Mouse (Mus musculus) liver, postnatal 0 days (tissue): ENCODE measurements around the gene Spns1. TPM values are rescaled to one million over a fixed set of nuclear protein-coding genes. Genes with fewer than 3 reads are reported as not detected.
"Not testable (repeated sequence)": the region's sequence is repeated elsewhere in the genome, so short reads cannot be mapped to it uniquely, and the experiment has no call there.

Experiments
- ATAC-seq: fragments of 200-750 bp; cut with Nextera tagmentation; 2 replicates; pipeline ENCODE4 v1.8.0; 2017; ENCODE audit warnings: mild to moderate bottlenecking, moderate library complexity
- DNase-seq: peaks from one replicate; pipeline ENCODE4 v3.0.0-alpha.2; 2016
- H3K27ac ChIP-seq: fragments of 300-500 bp; sonication (generic); 2 replicates; pipeline ENCODE4 v1.5.1; 2014; ENCODE audit warnings: antibody characterized with exemption, moderate library complexity, mild to moderate bottlenecking, low read depth
- H3K27me3 ChIP-seq: fragments of 300-500 bp; sonication (generic); 2 replicates; pipeline ENCODE4 v1.6.1; 2014; ENCODE audit warnings: low read length, control low read depth, mixed read lengths; ENCODE audit not compliant: insufficient read depth
- H3K36me3 ChIP-seq: fragments of 300-500 bp; sonication (generic); replicated peaks from 2 replicates; pipeline ENCODE4 v1.6.1; 2014; ENCODE audit warnings: mild to moderate bottlenecking, control low read depth, low read length, moderate library complexity, mixed read lengths; ENCODE audit not compliant: insufficient read depth
- H3K4me1 ChIP-seq: fragments of 300-500 bp; sonication (generic); 2 replicates; pipeline ENCODE4 v1.6.1; 2014; ENCODE audit warnings: antibody characterized with exemption, mild to moderate bottlenecking, control low read depth; ENCODE audit not compliant: insufficient read depth
- H3K4me2 ChIP-seq: fragments of 300-500 bp; sonication (generic); 2 replicates; pipeline ENCODE4 v1.6.1; 2014; ENCODE audit warnings: low read depth, mild to moderate bottlenecking, low read length, moderate library complexity, mixed read lengths
- H3K4me3 ChIP-seq: fragments of 300-500 bp; sonication (generic); 2 replicates; pipeline ENCODE4 v1.5.1; 2014; ENCODE audit warnings: low read depth, low read length
- H3K9ac ChIP-seq: fragments of 300-500 bp; sonication (generic); replicated peaks from 2 replicates; pipeline ENCODE4 v1.6.1; 2014; ENCODE audit warnings: mild to moderate bottlenecking, moderate library complexity
- H3K9me3 ChIP-seq: fragments of 300-500 bp; sonication (generic); 2 replicates; pipeline ENCODE4 v1.6.1; 2016; ENCODE audit warnings: mild to moderate bottlenecking, control low read depth, low read length, mixed read lengths
- CTCF ChIP-seq: sonication (generic); IDR thresholded peaks from 2 replicates; pipeline ENCODE4 v1.5.1; 2016; ENCODE audit warnings: antibody characterized with exemption, low read depth
- EP300 ChIP-seq: IDR thresholded peaks from 2 replicates; pipeline ENCODE4 v1.6.1; 2016; ENCODE audit warnings: antibody characterized with exemption, low read depth, mild to moderate bottlenecking
- WGBS: fragments of 180-500 bp; shearing (Covaris S2); extraction: QIAGEN DNeasy Blood & Tissue Kit; methylation state at CpG from one replicate; pipeline ENCODE4 v1.1.7; 2014; ENCODE audit not compliant: insufficient replicate concordance; 5-methylcytosine and 5-hydroxymethylcytosine counted together
- polyA plus RNA-seq: library from polyadenylated mRNA; unstranded; fragments of >200 nt; fragmentation: Nextera tagmentation; extraction: Ambion mirVana; gene quantifications from 2 replicates; pipeline ENCODE4 v1.2.1, GENCODE M21; 2015

The Spns1 gene
- polyA plus RNA-seq, 1 experiment from 2014 or later = 18.6 TPM

- 37% methylated on average over 6 of the region's 6 CpGs for WGBS
- H3K4me3 ChIP-seq = peak overlapping the region; percentile 99; the same call in 1 of the 2 replicates
- H3K27ac ChIP-seq = peak overlapping the region; percentile 17
Measured at GRCm38 (mm10) chr7:126397221-126397620, 20.0 kb upstream of the Spns1 start.

GRCm38 (mm10) chr7:126396298-126397119 lies 19.3 kb upstream of the Spns1 start, which contains the start of gene Nfatc2ip:
Gene Nfatc2ip (minus strand): TSS chr7:126396737.
- Histone ChIP-seq H3K27ac (peak within 1 kb of the TSS; percentile 78), H3K36me3 (no peaks in the 10 kb centered on the region; the same call in 1 of the 2 replicates), H3K9ac (peak within 1 kb of the TSS; percentile 94), H3K4me3 (peak within 1 kb of the TSS; percentile 99), H3K4me1 (no peaks in the 10 kb centered on the region), H3K9me3 (no peaks in the 10 kb centered on the region), H3K4me2 (peak within 1 kb of the TSS; percentile 98), H3K27me3 (no peaks in the 10 kb centered on the region)
- WGBS = under 1% methylated on average over 58 of the region's 59 CpGs
- DNase-seq (peak; percentile 95), ATAC-seq (peak; percentile 99)
- TF ChIP-seq CTCF (no peak), EP300 (peak; percentile 68; the same call in 1 of the 2 replicates)

More at GRCm38 (mm10) chr7:126397221-126397620, 20.0 kb upstream of the Spns1 start:
- DNase-seq (no peak), ATAC-seq (no peak)
- TF ChIP-seq CTCF (no peak), EP300 (no peak)
- 0 out of 2 replicates have a peak overlapping the region, but pooled peaks have one; percentile 10 for H3K9ac ChIP-seq
- H3K4me2 ChIP-seq = peak overlapping the region; percentile 52
- H3K9me3 ChIP-seq = no peaks in the 10 kb centered on the region
- H3K4me1 ChIP-seq = no peaks in the 10 kb centered on the region
- H3K27me3 ChIP-seq = no peaks in the 10 kb centered on the region
- H3K36me3 ChIP-seq = no peaks in the 10 kb centered on the region; the same call in 1 of the 2 replicates

- WGBS = 87% methylated on average over 7 of the region's 7 CpGs
Measured at GRCm38 (mm10) chr7:126392086-126392884, 15.0 kb upstream of the Spns1 start.

GRCm38 (mm10) chr7:126388185-126388584 lies 10.9 kb upstream of the Spns1 start:
- Histone ChIP-seq H3K27ac (no peak overlapping the region), H3K4me3 (no peak overlapping the region), H3K4me2 (no peak overlapping the region), H3K27me3 (no peaks in the 10 kb centered on the region), H3K4me1 (no peaks in the 10 kb centered on the region), H3K9ac (no peak overlapping the region), H3K9me3 (no peaks in the 10 kb centered on the region), H3K36me3 (peaks cover 50% of the 10 kb centered on the region)
- WGBS = 96% methylated on average over 1 of the region's 1 CpGs
- no peak for TF ChIP-seq EP300
- TF ChIP-seq CTCF = no peak
- ATAC-seq (no peak), DNase-seq (no peak)

More at GRCm38 (mm10) chr7:126392086-126392884, 15.0 kb upstream of the Spns1 start:
- not testable (repeated sequence) for H3K9ac ChIP-seq, H3K27me3 ChIP-seq, H3K4me2 ChIP-seq, H3K4me1 ChIP-seq, H3K4me3 ChIP-seq, H3K27ac ChIP-seq, ATAC-seq, DNase-seq, H3K9me3 ChIP-seq
- peaks cover 29% of the 10 kb centered on the region for H3K36me3 ChIP-seq

GRCm38 (mm10) chr7:126383565-126383964 lies 6.3 kb upstream of the Spns1 start:
- no peaks in the 10 kb centered on the region for H3K4me1 ChIP-seq
- no peak for ATAC-seq
- WGBS = 68% methylated on average over 5 of the region's 5 CpGs

GRCm38 (mm10) chr7:126376903-126377277 lies 360 bp downstream of the Spns1 start:
- peaks cover 21% of the 10 kb centered on the region for H3K4me1 ChIP-seq
- peak; percentile 44 for ATAC-seq
- peak overlapping the region; percentile 66 for H3K4me3 ChIP-seq
- peak overlapping the region; percentile 49 for H3K27ac ChIP-seq
- no peak for DNase-seq
- TF ChIP-seq EP300 (no peak), CTCF (no peak)
- peaks cover 15% of the 10 kb centered on the region for H3K36me3 ChIP-seq
- no peaks in the 10 kb centered on the region for H3K27me3 ChIP-seq
- peak overlapping the region; percentile 99 for H3K4me2 ChIP-seq
- H3K9ac ChIP-seq = peak overlapping the region; percentile 76
- no peaks in the 10 kb centered on the region for H3K9me3 ChIP-seq
- WGBS = 2% methylated on average over 27 of the region's 27 CpGs

More at GRCm38 (mm10) chr7:126383565-126383964, 6.3 kb upstream of the Spns1 start:
- no peaks in the 10 kb centered on the region for H3K27me3 ChIP-seq
- TF ChIP-seq CTCF (no peak), EP300 (no peak)
- DNase-seq = no peak
- H3K4me2 ChIP-seq = no peak overlapping the region
- H3K9me3 ChIP-seq = no peaks in the 10 kb centered on the region
- no peak overlapping the region for H3K9ac ChIP-seq
- H3K4me3 ChIP-seq = no peak overlapping the region
- peaks cover 34% of the 10 kb centered on the region for H3K36me3 ChIP-seq
- H3K27ac ChIP-seq = no peak overlapping the region
